Mouse (Mus musculus) megakaryocyte-erythroid progenitor cell, adult 5-6 weeks (primary cell): ENCODE measurements around the gene Med23. TPM values are rescaled to one million over a fixed set of nuclear protein-coding genes. Genes with fewer than 3 reads are reported as not detected.
A peak's percentile ranks its signal among the peaks of the same experiment; 100 is the strongest.

Experiments
- ATAC-seq: replicated peaks from 2 replicates; pipeline ENCODE4 v1.8.0; 2016; ENCODE audit warnings: mild to moderate bottlenecking, inconsistent platforms; ENCODE audit not compliant: severe bottlenecking, poor library complexity, low FRiP score, low TSS enrichment
- total RNA-seq, 2 experiments: library from RNA; stranded (forward) in 1 of 2; stranded (reverse) in 1 of 2; fragments of 200-1000, 215-1000 nt in 1 of 2; fragments of >200 nt in 1 of 2; fragmentation: Nextera tagmentation in 1 of 2; gene quantifications; 2 replicates each; pipeline ENCODE4 v1.2.3; 2014 to 2017

The Med23 gene
- total RNA-seq, 2 experiments from 2014 or later: 24.5 to 25.3 TPM

DNA sequence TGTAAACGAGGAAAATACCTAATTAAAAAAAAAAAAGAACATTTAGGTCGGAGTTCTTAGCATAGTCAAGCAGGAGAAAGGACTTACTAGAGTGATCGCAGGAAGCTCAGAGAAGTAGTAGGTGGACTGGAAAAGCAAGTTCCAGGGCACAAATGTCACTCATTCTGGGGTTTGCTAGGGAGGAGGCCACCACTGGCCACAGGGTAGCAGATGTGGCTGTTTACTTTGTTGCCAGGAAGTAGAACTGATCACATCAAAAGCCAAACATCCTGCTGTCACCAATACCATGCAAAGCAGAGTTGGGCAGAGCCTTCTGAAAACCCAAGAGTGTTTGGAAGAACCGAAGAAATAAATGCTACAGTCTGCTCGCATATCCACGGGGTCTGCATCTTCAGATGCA lies 84.1 kb downstream of the Med23 start:
- ATAC-seq: no peak

DNA sequence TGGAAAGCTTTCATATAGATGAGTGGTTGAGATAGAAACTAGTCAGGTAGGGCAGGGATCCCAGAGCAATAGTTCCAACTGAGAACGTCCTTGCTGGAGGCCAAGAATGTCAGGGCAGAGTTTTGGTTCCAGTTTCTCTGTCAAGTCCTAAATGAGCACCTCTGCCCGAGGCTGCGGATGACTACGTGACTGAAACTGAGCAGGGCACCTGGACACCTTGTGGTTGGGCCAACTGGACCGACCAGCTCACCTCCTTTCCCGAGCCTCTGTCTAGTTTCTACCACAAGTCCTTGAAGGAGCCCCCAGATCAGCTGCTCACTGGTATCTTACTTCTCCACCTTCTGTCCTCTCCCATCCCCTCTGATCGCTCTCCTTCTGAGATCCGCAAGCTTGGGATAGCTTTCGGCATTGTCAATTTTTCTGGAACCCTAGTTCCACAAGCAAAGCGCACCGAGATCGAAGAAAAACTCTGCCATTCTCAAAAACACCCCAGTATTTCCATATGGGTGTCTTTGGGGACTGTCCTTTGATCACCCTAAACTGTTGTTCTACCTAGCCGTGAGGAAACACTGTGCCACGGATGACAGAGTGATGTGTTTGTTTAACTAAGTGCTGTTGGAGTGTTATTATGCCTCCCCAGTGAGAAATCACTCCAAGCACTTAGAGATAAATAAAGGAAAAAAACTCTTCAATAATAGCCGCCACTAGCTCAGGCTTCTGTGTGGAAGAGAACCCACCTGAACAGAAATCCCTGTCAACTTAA lies 88.7 kb downstream of the Med23 start:
- no peak for ATAC-seq

DNA sequence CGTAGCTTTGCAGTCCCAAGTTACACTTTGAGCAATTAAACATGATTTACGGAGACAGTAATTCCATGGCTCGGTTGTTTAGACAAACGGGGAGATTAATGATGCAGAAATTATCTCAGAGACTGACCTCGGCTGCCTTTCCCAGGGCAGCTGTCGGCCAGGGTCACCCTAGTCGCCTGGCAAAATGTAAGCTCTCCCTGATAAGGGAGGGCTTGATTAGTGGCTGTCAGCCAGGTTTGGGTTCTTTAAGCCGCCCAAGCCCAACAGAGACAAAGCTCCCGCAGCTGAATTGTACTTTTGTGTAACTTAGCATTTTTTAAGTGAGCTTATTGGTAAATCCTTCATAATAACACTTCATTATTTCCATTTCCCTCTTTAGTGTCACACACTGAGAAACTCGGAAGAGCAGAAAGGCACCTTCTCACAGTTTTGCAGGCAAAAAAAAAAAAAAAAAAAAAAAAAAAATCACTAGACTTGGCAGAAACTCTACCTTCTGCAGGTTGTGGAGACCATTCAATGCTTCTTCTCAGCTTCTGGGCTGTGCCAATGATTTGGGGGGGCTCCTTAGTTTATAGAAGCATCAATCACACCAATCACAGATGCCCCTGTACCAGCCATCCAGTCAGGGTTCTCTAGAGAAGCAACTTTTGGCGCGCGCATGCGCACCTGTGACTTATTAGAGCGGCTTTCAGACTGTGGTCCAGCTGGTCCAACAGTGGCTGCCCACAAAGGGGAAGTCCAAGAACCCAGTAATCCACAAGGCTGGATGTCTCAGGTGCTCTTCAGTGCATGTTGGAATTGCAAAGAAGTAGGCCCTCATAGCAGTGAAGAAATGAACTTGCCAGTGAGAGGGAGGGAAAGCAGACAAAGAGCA lies 89.5 kb downstream of the Med23 start:
- no peak for ATAC-seq

DNA sequence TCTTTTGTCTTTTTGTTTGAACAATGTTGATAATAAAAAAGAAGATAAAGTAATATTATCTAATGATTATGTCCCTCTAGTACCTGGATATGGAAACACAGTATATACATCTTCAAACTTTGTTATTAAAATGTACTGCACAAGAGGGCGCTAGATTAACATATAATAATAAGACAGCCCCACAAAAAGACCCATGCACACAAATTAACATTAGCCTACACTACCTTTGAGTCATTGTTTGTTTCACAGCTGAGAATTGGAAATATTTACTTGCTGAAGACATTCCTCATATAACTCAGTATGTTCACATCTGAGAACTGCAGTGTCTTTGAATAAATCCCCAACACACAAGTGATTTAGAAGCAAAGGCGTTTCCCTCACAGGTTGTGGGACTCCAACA lies 91.3 kb downstream of the Med23 start:
- 0 out of 2 replicates have a peak, but pooled peaks have one; percentile 50 for ATAC-seq

DNA sequence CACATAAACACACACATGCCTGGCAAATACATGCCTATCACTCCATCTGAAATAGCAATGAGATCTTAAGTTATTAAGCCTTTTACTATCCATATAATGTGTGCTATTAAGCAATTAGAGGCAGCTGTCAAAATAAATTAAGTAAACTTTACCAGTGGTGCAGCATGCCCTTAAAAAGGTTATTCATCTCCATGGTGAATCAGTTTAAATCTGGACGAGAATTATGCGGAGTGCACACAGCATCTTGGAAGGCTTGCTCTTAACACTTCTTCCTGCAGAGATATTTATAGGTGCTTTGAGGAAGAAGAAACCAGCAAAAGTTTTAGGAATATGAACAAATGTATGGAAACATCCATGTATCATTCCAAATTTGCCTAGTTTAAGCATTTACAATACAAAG lies 92.1 kb downstream of the Med23 start:
- ATAC-seq: no peak

Other genes starting within 250 kb of the Med23 start
- 4.7 and 11.8 TPM in 2 replicates for gene Enpp1, start 157.8 kb upstream of the Med23 start, total RNA-seq (2014; fragmentation: Nextera tagmentation)
- gene Enpp1, start 157.8 kb upstream of the Med23 start, total RNA-seq (2017): 3.7 and 9.6 TPM in 2 replicates
- 1.2 and 2.3 TPM in 2 replicates for gene Enpp3, start 27.2 kb upstream of the Med23 start, total RNA-seq (2014; fragmentation: Nextera tagmentation)
- 1.4 TPM in 2 replicates for gene Enpp3, start 27.2 kb upstream of the Med23 start, total RNA-seq (2017)
- gene Arg1, start 57.5 kb downstream of the Med23 start, total RNA-seq (2014; fragmentation: Nextera tagmentation): 1.9 TPM in 1 of 2 replicates, not detected in the other
- 5.5 TPM in 1 of 2 replicates, not detected in the other for gene Arg1, start 57.5 kb downstream of the Med23 start, total RNA-seq (2017)